Mouse (Mus musculus) left cerebral cortex, postnatal 10 days (tissue): ENCODE data around the gene Nploc4. TPM values are rescaled to one million over a fixed set of nuclear protein-coding genes. Genes with fewer than 3 reads are reported as not detected.

Experiments
- DNase-seq, 2 experiments: peaks; one replicate each; pipeline ENCODE4 v3.0.0; 2021 to 2022; ENCODE audit warnings: low spot score in 2 of 2, mixed read lengths in 1 of 2; ENCODE audit errors: extremely low spot score in 1 of 2
- intact Hi-C: fragments of 180-260 bp; cut with DNase I; formaldehyde crosslinking; loops from one replicate; pipeline ENCODE4 v1.15.1; 2025
- microRNA-seq: library from miRNA; unstranded; fragments of <30 nt; microRNA quantifications from one replicate; pipeline ENCODE4 v1.2.0, GENCODE M21; 2022
- total RNA-seq, 2 experiments: library from RNA; stranded (reverse); gene quantifications; 2 replicates each; pipeline ENCODE4 v1.2.3; 2021

The Nploc4 gene
- total RNA-seq, 2 experiments from 2014 or later, result 63.1 to 70.3 TPM

DNA sequence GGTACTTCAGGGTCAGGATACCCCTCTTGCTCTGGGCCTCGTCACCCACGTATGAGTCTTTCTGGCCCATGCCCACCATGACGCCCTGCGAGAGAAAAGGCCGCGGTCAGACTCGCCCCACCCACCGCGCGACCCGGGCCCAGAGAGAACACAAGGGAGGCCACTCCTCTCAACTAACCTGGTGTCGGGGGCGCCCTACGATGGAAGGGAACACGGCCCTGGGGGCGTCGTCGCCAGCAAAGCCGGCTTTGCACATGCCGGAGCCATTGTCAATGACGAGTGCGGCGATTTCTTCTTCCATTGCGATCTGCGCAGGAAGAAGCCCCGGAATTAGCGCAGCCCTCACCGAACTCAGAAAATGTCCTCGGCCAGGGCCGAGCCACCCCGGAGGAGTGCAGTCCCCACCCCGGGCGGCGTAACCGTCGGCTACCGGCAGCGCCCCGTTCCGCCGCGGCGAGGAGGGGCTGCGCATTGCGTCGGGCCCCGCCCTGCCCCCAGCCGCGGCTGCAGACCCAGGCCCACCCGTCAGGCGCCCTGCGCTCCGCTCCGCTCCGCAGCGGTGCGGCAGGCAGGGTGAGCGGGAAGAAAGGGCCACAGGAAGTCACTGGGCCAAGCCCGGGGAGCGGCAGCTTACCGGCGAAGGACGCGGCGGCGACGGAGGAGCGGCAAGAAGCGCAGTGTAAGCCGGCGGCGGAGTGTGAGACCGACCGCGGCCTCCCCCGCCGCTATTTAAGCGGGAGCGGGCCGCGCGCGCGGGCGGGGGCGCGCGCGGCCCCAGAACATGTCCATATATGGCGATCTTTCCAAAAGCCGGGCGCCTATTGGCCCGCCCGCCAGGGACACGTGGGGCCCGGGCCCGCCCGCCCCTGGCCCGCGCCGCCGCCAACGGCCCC lies 89.5 kb downstream of the Nploc4 start, which contains the start of gene Actg1:
Gene Actg1 (minus strand): TSS at position 752 of the 893 bp plus-strand sequence.
- peak; percentile 80 to 93 for DNase-seq
- intact Hi-C loops, result loop anchor here (2.0 to 5.0 kb wide), 2 partner anchors 115 to 161 kb away; partner anchors contain the start of gene Bahcc1

- intact Hi-C loops, result loop anchor here (5.0 kb wide), 1 partner anchor 160 kb away; no protein-coding TSS in a partner anchor
- no peak for DNase-seq
These were observed 90.2 kb downstream of the Nploc4 start for GRCm38 (mm10) chr11:120347301-120347700.

- DNase-seq, result peak in 1 of 2 experiments; percentile 3
- intact Hi-C loops, result loop anchor here (5.0 kb wide), 1 partner anchor 159 kb away; no protein-coding TSS in a partner anchor
These were observed 91.0 kb downstream of the Nploc4 start for GRCm38 (mm10) chr11:120346383-120347034.

- intact Hi-C loops, result loop anchor here (5.0 kb wide), 1 partner anchor 158 kb away; no protein-coding TSS in a partner anchor
These were observed 92.3 kb downstream of the Nploc4 start for GRCm38 (mm10) chr11:120345067-120345681.

GRCm38 (mm10) chr11:120344310-120344920 lies 93.1 kb downstream of the Nploc4 start:
- DNase-seq, result no peak
- intact Hi-C loops, result no loop called here

More at GRCm38 (mm10) chr11:120345067-120345681, 92.3 kb downstream of the Nploc4 start:
- DNase-seq, result peak in 1 of 2 experiments; percentile 9

- DNase-seq, result peak in 1 of 2 experiments; percentile 30
- intact Hi-C loops, result no loop called here
These were observed 93.8 kb downstream of the Nploc4 start for GRCm38 (mm10) chr11:120343519-120344309.

GRCm38 (mm10) chr11:120342656-120343160 lies 94.8 kb downstream of the Nploc4 start:
- intact Hi-C loops, result no loop called here
- DNase-seq, result no peak

DNA sequence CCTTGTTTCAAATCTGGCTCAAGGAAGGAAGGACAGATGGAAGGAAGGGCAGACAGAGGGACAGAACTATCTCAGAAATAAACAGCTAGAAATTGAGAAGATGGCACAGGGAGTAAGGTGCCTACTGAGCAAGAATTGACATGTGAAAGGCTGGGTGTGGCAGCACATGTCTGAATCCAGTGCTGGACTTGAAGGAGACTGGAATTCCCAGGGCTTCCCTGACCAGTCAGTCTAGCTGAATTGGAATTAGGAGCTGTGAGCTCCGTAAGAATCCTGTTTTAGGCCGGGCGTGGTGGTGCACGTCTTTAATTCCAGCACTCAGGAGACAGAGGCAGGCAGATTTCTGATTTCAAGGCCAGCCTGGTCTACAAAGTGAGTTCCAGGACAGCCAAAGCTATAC lies 95.8 kb downstream of the Nploc4 start:
- DNase-seq, result no peak

DNA sequence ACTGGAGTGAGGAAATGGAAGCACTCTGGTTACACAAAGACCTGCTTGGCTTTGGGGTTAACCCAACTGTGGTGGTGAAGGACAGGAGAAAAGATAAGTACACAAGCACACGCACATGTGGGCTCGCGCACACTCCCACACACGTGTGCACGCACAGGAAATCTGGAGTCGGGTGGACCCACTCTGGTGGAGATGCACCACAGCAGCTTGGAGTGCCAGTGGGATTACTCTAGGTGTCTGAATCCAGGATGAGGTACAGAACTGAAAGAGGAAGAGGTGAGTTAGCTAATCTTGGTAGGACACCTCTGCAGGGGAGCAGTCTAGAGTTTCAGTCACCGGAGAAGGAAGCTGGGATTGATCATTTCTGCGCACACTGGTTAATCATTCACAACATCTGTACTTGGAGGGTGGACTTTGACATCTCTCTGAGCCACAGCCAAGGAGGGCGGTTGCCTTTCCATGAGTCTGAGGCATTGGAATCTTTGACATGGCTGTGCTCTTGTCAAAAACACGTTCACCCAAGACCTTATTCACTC lies 97.5 kb downstream of the Nploc4 start:
- no peak for DNase-seq
- intact Hi-C loops, result no loop called here

More for the DNA sequence above, 95.8 kb downstream of the Nploc4 start:
- intact Hi-C loops, result no loop called here

GRCm38 (mm10) chr11:120338786-120339185 lies 98.7 kb downstream of the Nploc4 start:
- intact Hi-C loops, result no loop called here

GRCm38 (mm10) chr11:120337447-120337846 lies 100.1 kb downstream of the Nploc4 start:
- intact Hi-C loops, result no loop called here
- DNase-seq, result no peak

More at GRCm38 (mm10) chr11:120338786-120339185, 98.7 kb downstream of the Nploc4 start:
- no peak for DNase-seq

GRCm38 (mm10) chr11:120335431-120336021 lies 102.0 kb downstream of the Nploc4 start:
- DNase-seq, result no peak

More at GRCm38 (mm10) chr11:120335431-120336021, 102.0 kb downstream of the Nploc4 start:
- intact Hi-C loops, result no loop called here

Small RNA genes lying within 50 kb of the gene (microRNA-seq; reads per million reads assigned to microRNA genes)
- not detected for gene Gm23419
- 3.2 reads per million, percentile 4 among the genes with 10 or more reads in this experiment for gene Mir6935

Other genes with a start within 250 kb of the Nploc4 start
- gene Bahcc1, start 204.8 kb downstream of the Nploc4 start, total RNA-seq, result 10 to 100 TPM; 19.7 to 20.6 TPM
- 1,000 to 10,000 TPM; 2,375 to 2,523 TPM for gene Actg1, start 89.2 kb downstream of the Nploc4 start, total RNA-seq
- gene Fscn2, start 76.2 kb downstream of the Nploc4 start, total RNA-seq, result not detected
- gene Faap100, start 58.9 kb downstream of the Nploc4 start, total RNA-seq, result 10 to 100 TPM; 59.2 to 64.4 TPM
- gene Tspan10, start 4.9 kb upstream of the Nploc4 start, total RNA-seq, result not detected
- gene Pde6g, start 15.8 kb upstream of the Nploc4 start, total RNA-seq, result under 1 TPM; 0.24 to 0.34 TPM
- 10 to 100 TPM; 10.6 to 13.8 TPM for gene Oxld1, start 20.4 kb upstream of the Nploc4 start, total RNA-seq
- gene Ccdc137, start 20.4 kb upstream of the Nploc4 start, total RNA-seq, result 10 to 100 TPM; 16.8 to 20.8 TPM
- gene Arl16, start 29.9 kb upstream of the Nploc4 start, total RNA-seq, result 10 to 100 TPM; 60.9 to 61.0 TPM
- gene Mrpl12, start 46.9 kb upstream of the Nploc4 start, total RNA-seq, result 10 to 100 TPM; 76.6 to 79.1 TPM
- gene Slc25a10, start 54.1 kb upstream of the Nploc4 start, total RNA-seq, result 10 to 100 TPM; 23.4 to 26.6 TPM
- gene Gcgr, start 93.0 kb upstream of the Nploc4 start, total RNA-seq, result under 1 TPM in 1 of 2 experiments, not detected in 1; 0.26 TPM
- gene Mcrip1, start 112.0 kb upstream of the Nploc4 start, total RNA-seq, result 100 to 1,000 TPM; 103 to 110 TPM
- not detected for gene Ppp1r27, start 113.4 kb upstream of the Nploc4 start, total RNA-seq
- gene P4hb, start 135.5 kb upstream of the Nploc4 start, total RNA-seq, result 100 to 1,000 TPM; 136 to 138 TPM
- gene Arhgdia, start 143.9 kb upstream of the Nploc4 start, total RNA-seq, result 100 to 1,000 TPM; 406 to 417 TPM
- gene Alyref, start 160.7 kb upstream of the Nploc4 start, total RNA-seq, result 10 to 100 TPM; 69.3 to 76.5 TPM
- 100 to 1,000 TPM; 102 to 110 TPM for gene Anapc11, start 160.7 kb upstream of the Nploc4 start, total RNA-seq
- gene Npb, start 170.8 kb upstream of the Nploc4 start, total RNA-seq, result not detected
- gene Pcyt2, start 180.2 kb upstream of the Nploc4 start, total RNA-seq, result 100 to 1,000 TPM; 130 TPM
- gene Sirt7, start 187.5 kb upstream of the Nploc4 start, total RNA-seq, result 10 to 100 TPM; 37.5 to 40.6 TPM
- gene Mafg, start 195.9 kb upstream of the Nploc4 start, total RNA-seq, result 10 to 100 TPM; 84.4 to 84.7 TPM
- gene Pycr1, start 206.1 kb upstream of the Nploc4 start, total RNA-seq, result 1 to 10 TPM; 3.0 to 3.8 TPM
- 1 to 10 TPM; 3.1 to 3.5 TPM for gene Myadml2, start 210.4 kb upstream of the Nploc4 start, total RNA-seq
- gene Notum, start 223.5 kb upstream of the Nploc4 start, total RNA-seq, result 1 to 10 TPM; 4.2 to 5.7 TPM
- gene Aspscr1, start 235.3 kb upstream of the Nploc4 start, total RNA-seq, result 10 to 100 TPM; 59.1 to 66.6 TPM